ENCODE assay signal across 10 mouse cellular contexts in the genomic region with DNA sequence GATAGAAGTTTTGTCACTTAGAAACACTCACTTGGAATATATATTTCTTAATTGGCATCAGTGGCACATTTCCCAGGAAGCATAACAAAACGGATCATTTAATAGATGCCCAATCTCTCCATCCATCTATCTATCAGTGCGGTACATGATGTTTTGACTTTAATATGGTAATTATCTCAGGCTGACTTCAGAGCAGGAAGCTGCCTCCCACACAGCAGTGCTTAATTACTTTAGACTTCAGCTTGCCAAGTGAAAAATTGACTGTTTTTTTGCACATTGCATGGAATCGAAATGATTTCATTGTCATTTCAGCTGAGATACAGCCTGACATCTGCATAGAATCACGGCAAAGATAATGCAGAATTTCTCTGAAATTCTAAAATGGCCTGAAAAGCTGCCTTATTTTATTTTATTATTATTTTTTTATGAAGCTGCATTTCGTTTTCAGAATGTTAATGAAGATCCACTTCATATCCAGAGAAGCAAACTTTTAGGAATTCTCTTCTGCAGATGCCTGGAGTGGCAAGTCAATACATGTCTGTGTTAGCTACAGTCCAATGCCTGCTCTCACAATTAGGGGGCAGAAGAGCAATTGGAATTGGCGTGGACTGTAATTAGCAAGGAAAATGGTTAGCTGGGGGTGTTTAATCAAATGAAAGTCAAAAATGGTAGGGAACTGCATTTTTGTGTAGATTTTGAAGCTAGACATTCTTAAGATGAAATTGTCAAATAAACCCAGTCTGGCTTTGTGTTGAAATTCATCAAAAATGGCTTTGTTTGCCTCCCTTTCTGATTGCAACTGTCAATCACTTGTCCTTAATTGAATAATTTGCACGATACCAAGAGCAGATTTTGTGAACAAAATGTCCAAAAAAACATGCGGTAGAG.
A peak's percentile ranks its signal among the peaks of the same experiment; 100 is the strongest.
DNase-seq lines count a peak whose midpoint lies in the region; ATAC-seq and TF ChIP-seq lines count a peak whose summit lies in the region.
"Had no signal": no experiment of that assay in that cellular context is flagged by ENCODE, and none has a peak within 500 bp of the region (broad histone marks: within the 10 kb centered on the region; RNA-seq: fewer than 3 reads in every experiment).

No protein-coding gene starts in this region.

- no peak for TF ChIP-seq EP300 in heart, postnatal 0 days (IDR thresholded peaks at IDR 0.05; ENCODE audit: low read depth)

- peak; percentile 57 for TF ChIP-seq CTCF in heart, postnatal 0 days (IDR thresholded peaks at IDR 0.05; ENCODE audit: low read depth)

- H3K9me3 ChIP-seq in heart, postnatal 0 days (replicated peaks; ENCODE audit: control insufficient read depth, low read length), result no peaks in the 10 kb centered on the region
- no peaks in the 10 kb centered on the region for H3K9me3 ChIP-seq in forebrain, embryonic 16.5 days (ENCODE audit: control insufficient read depth, low read length)
- H3K9me3 ChIP-seq: embryonic facial prominence, embryonic 12.5 days had no signal

- H3K27me3 ChIP-seq in heart, postnatal 0 days (ENCODE audit: control insufficient read depth, insufficient read depth, low read length), result no peaks in the 10 kb centered on the region
- H3K27me3 ChIP-seq in forebrain, embryonic 16.5 days (replicated peaks; ENCODE audit: control insufficient read depth, insufficient read depth, low read length), result no peaks in the 10 kb centered on the region

- ATAC-seq in heart, postnatal 0 days (ENCODE audit: insufficient read depth, low read depth), result no peak
- ATAC-seq in forebrain, embryonic 16.5 days, result peak; percentile 70
- ATAC-seq: CD4-positive, CD25-positive, alpha-beta regulatory T cell, adult 4 months had no signal

- H3K4me1 ChIP-seq in heart, postnatal 0 days (ENCODE audit: control insufficient read depth, insufficient read depth), result no peaks in the 10 kb centered on the region
- H3K4me1 ChIP-seq in forebrain, embryonic 16.5 days (replicated peaks; ENCODE audit: control insufficient read depth, insufficient read depth, low read length), result peaks cover 14% of the 10 kb centered on the region

- H3K4me2 ChIP-seq in heart, postnatal 0 days (ENCODE audit: low read depth, low read length), result no peak overlapping the region
- 0 out of 2 replicates have a peak overlapping the region, but pooled peaks have one; percentile 18 for H3K4me2 ChIP-seq in forebrain, embryonic 16.5 days (ENCODE audit: low read length)
- H3K4me2 ChIP-seq: embryonic facial prominence, embryonic 12.5 days had no signal

- no peak for DNase-seq in heart, postnatal 0 days (ENCODE audit: low spot score)
- no peak for DNase-seq in heart, postnatal 25 days (ENCODE audit: low spot score)
- DNase-seq in lung, postnatal 10 days, result peak; percentile 21
- DNase-seq in lung, adult 18-20 months, result no peak
- peak; percentile 33 for DNase-seq in telencephalon, adult 2 months (ENCODE audit: low read depth, low spot score)
- no peak for DNase-seq in frontal cortex, adult 2 months (ENCODE audit: extremely low spot score in 1 of 2, low spot score in 1 of 2)
- DNase-seq: lung, adult 2 months had no signal

- H3K9ac ChIP-seq in heart, postnatal 0 days (replicated peaks; ENCODE audit: low read depth, low read length), result no peak overlapping the region
- H3K9ac ChIP-seq in forebrain, embryonic 16.5 days (replicated peaks; ENCODE audit: low read depth, low read length), result no peak overlapping the region
- H3K9ac ChIP-seq: embryonic facial prominence, embryonic 12.5 days had no signal

- 68% methylated on average over 8 of the region's 8 CpGs for WGBS in heart, postnatal 0 days
- WGBS in forebrain, embryonic 16.5 days, result 19% methylated on average over 8 of the region's 8 CpGs

- no peak overlapping the region for H3K27ac ChIP-seq in heart, postnatal 0 days (ENCODE audit: low read depth)
- peak overlapping the region; percentile 76 for H3K27ac ChIP-seq in forebrain, embryonic 16.5 days (ENCODE audit: low read length)
- H3K27ac ChIP-seq: embryonic facial prominence, embryonic 12.5 days had no signal

- no peaks in the 10 kb centered on the region for H3K36me3 ChIP-seq in heart, postnatal 0 days (replicated peaks; ENCODE audit: control insufficient read depth, insufficient read depth, low read length)
- no peaks in the 10 kb centered on the region for H3K36me3 ChIP-seq in forebrain, embryonic 16.5 days (ENCODE audit: control insufficient read depth, insufficient read depth)
- H3K36me3 ChIP-seq: embryonic facial prominence, embryonic 12.5 days had no signal

- H3K4me3 ChIP-seq in heart, postnatal 0 days (ENCODE audit: low read depth, low read length), result no peak overlapping the region
- H3K4me3 ChIP-seq in forebrain, embryonic 16.5 days (replicated peaks; ENCODE audit: low read length), result no peak overlapping the region
- H3K4me3 ChIP-seq: embryonic facial prominence, embryonic 12.5 days had no signal

- intact Hi-C loops in heart, postnatal 25 days (cut with DNase I), result no loop called here

Comparison
In these comparisons a context has a peak if more than half of its experiments do, and no peak if none do; other contexts are left out.
1. DNase-seq: peak in lung, postnatal 10 days (single experiment) and telencephalon, adult 2 months (single experiment); none in heart, postnatal 0 days (single experiment), heart, postnatal 25 days (single experiment), lung, adult 18-20 months (0 of 2) and frontal cortex, adult 2 months (0 of 2).